Mouse (Mus musculus): ENCODE data around the gene Lurap1l.

Gene Lurap1l

DNA sequence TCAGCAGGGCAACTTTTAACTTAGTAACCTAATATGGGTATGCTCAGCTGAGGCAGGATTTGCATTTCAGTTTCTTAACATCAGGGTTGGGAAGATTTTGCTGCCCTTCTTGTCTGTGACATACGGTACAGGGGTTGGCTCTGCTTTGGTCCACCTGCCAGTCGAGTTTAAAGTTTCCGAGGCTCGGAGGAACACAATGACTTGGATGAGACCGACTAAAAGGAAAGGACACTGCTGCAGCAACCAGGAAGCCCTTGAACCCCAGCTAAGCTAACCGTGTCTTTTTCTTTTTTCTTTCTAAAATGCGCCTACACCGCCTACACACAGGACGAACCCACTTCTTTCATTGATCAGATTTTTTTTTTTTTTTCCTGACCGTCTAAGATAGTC lies at the start of gene Lurap1l:
Gene Lurap1l (plus strand): TSS at position 166 of the 390 bp plus-strand sequence.
- in situ Hi-C loops (cut with MboI; ENCODE audit: low pct_unique_long_range_greater_than_20kb in 1 of 2, low sequenced_read_pairs in 2 of 2, unreplicated experiment in 1 of 2): no loop called here

DNA sequence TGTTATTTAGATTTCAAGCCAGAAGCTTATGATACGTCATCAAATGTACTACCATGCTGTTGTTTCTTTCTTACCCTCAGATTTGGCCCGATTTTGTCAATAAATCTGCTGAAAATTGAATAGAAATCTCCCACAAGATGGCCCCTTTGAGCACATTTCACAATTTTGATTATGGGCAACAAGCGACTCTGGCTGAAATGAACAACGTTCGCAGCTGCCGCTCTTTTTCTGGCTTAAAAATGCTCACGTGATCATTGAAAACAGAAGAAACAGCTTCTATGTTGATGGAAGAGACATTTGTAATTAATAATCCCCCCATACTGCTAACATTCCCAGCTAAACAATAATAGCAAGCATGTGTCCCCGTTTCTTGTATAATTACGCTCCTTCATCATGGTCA lies 47.5 kb upstream of the Lurap1l start:
- in situ Hi-C loops (cut with MboI; ENCODE audit: low pct_unique_long_range_greater_than_20kb in 1 of 2, low sequenced_read_pairs in 2 of 2, unreplicated experiment in 1 of 2): loop anchor here (10.0 to 25.0 kb wide), 3 partner anchors 149 to 399 kb away; no protein-coding TSS in a partner anchor

DNA sequence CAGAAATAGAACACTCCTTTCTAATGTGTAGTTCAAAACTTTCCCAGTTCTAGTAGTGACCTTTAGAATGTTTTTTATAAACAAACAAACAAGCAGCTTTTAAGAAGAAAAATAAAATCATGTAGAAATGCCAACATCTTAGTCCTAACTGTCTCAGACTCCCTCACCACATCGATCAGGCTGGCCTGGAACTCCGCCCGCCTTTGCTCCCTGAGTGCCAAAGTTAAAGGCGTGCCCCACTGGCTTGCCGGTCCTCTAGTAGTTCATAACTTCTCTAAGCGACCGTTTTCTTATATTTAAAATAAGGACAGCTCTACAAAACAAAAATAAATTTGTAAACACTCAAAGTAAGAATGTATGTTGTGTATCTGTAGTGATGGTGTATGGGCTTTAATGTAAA lies 46.5 kb upstream of the Lurap1l start:
- in situ Hi-C loops (cut with MboI; ENCODE audit: low pct_unique_long_range_greater_than_20kb in 1 of 2, low sequenced_read_pairs in 2 of 2, unreplicated experiment in 1 of 2): loop anchor here (10.0 to 25.0 kb wide), 3 partner anchors 148 to 398 kb away; no protein-coding TSS in a partner anchor

DNA sequence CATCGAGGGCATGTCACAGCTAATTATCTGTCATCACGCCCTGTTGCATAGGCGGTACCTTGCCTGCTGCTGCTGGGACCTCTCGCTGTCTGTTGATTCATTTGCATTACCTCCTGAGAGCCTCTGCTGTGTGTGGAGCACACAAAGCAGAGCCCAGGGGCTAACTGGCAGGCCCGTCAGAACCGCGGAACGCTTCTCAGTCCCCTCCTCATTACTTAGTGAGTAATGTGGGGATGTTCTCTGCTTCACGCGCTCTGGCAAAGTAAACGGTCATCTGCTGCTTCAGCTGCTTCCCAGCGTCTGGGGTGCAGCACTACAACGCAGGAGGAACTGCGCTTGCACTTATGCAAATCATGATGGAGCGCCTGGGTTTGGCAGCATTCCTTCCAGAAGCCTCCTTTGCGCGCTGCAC lies 45.9 kb upstream of the Lurap1l start:
- in situ Hi-C loops (cut with MboI; ENCODE audit: low pct_unique_long_range_greater_than_20kb in 1 of 2, low sequenced_read_pairs in 2 of 2, unreplicated experiment in 1 of 2): loop anchor here (10.0 to 25.0 kb wide), 3 partner anchors 148 to 398 kb away; no protein-coding TSS in a partner anchor

DNA sequence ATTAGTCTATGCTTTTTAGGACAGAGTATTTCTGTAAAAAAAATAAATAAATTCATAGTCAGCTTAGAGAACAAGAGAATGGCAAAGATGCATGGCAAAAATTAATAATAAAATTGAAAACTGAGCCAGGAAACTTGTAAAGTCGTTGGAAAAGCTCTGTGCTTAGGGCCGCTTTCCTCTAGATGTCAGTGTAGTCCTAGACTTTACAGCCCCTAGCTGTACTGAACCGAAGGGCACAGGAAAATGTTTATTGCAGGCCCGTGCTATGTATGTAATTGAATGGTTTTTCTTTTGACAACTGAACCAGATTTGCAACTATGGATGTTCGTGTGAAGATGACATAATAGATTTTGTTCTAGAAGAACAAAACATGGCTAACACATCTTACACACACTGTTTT lies 44.4 kb upstream of the Lurap1l start:
- in situ Hi-C loops (cut with MboI; ENCODE audit: low pct_unique_long_range_greater_than_20kb in 1 of 2, low sequenced_read_pairs in 2 of 2, unreplicated experiment in 1 of 2): loop anchor here (10.0 to 25.0 kb wide), 3 partner anchors 146 to 396 kb away; no protein-coding TSS in a partner anchor

DNA sequence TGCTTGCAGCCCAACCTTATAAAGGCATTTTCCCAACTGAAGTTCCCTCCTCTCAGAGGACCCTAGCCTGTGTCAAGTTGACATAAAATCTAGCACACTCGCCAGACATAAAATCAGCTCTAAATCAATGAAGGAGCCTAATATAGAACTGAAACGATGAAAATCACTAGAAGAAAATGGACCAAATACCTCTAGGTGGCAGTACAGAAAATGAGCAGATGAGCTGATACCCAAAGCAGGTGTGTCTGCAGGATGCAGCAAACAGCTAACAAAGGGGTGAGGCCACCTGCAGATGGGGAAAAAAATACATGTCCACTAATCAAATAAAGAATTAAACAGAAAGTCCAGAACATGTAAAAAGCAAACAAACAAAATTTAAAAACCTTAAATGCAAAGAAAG lies 40.8 kb upstream of the Lurap1l start:
- in situ Hi-C loops (cut with MboI; ENCODE audit: low pct_unique_long_range_greater_than_20kb in 1 of 2, low sequenced_read_pairs in 2 of 2, unreplicated experiment in 1 of 2): loop anchor here (10.0 to 25.0 kb wide), 3 partner anchors 143 to 393 kb away; no protein-coding TSS in a partner anchor

DNA sequence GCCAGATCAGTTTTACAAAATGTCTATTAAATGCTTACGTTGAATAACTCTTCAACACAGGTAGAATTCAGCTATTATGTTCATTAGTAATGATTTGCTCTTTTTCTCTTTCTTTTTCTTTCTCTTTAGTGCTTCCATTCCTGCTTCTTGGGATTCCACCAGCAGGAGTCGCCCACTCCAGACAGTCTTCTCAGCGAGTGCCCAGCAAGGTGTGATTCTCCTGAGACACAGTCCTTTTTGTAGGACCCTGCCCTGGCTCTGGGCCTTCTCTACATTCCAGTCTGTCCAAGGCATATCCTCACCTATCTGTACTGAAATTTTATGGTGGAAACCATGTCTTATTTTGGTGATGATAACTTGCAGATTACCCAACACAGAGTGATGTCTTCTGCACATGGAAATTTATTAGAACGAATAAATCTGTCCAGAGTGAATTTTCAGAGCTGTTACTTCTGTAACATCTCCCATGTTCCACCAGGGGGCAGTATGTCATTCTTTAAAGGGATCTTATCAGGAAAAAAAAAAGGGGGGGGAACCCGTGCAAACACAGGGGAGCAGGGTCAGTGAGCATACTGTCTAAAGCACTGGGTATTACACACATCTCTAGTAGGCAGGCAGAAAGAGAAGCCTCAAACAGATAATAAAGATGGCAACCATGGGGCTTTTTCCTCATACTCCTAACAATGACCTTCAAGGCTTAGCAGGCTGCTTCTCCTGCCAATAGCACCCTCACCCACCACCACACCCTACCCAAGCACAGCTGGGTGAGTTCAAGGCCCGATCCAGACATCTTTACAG lies 37.4 kb upstream of the Lurap1l start:
- in situ Hi-C loops (cut with MboI; ENCODE audit: low pct_unique_long_range_greater_than_20kb in 1 of 2, low sequenced_read_pairs in 2 of 2, unreplicated experiment in 1 of 2): loop anchor here (25.0 kb wide), 2 partner anchors 139 to 389 kb away; no protein-coding TSS in a partner anchor

DNA sequence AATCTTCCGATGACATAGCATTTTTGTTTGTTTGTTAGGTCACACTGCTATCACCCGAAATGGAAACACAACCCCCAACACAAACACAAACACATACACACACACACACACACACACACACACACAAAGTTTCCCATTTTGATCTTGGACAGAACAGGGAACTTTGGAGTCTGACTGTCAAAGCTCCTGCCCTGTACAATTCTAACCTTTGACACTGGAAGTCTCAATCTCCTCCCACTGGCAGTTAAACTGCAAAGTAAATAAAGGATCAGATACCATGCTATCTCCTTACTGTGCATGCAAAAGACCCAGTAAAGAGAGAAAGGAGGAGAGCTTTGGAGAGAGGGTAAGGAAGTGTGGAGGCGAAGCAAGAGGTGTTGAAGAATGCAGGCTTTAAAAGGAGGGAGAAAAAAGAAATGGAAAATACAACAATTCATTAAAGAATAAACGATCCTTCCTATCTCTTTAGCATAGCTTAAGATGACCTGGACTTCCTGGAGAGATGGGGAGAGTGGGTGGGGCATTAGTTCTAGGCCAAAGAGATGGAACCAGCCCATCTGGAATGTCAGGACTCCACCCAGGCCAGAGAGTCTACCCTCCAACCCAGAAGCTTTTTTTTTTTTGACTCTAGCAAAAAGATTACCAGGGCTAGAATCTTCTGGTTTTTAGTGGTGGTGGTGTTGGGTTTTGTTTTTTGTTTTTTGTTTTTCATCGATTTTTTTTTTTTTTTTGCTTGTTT lies 36.2 kb upstream of the Lurap1l start:
- in situ Hi-C loops (cut with MboI; ENCODE audit: low pct_unique_long_range_greater_than_20kb in 1 of 2, low sequenced_read_pairs in 2 of 2, unreplicated experiment in 1 of 2): loop anchor here (25.0 kb wide), 2 partner anchors 138 to 388 kb away; no protein-coding TSS in a partner anchor

DNA sequence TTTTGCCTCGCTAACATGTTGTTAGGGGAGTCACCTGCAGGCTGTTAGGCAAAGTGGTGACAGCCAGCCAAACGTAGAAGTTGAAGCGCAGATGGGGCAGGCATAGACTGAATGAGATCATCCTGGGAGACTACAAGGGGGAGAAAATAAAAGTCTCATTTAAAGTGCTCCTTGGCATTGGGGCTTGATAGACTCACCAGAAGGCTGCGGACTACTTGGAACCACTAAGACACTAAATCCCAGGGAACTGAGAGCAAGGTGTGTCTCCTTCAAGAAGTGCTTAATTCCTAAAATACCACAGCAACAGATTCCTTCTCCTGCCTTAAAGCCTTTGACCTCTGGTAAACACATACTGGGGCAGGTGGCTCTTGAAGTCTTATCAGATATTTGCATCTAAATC lies 35.4 kb upstream of the Lurap1l start:
- in situ Hi-C loops (cut with MboI; ENCODE audit: low pct_unique_long_range_greater_than_20kb in 1 of 2, low sequenced_read_pairs in 2 of 2, unreplicated experiment in 1 of 2): no loop called here

DNA sequence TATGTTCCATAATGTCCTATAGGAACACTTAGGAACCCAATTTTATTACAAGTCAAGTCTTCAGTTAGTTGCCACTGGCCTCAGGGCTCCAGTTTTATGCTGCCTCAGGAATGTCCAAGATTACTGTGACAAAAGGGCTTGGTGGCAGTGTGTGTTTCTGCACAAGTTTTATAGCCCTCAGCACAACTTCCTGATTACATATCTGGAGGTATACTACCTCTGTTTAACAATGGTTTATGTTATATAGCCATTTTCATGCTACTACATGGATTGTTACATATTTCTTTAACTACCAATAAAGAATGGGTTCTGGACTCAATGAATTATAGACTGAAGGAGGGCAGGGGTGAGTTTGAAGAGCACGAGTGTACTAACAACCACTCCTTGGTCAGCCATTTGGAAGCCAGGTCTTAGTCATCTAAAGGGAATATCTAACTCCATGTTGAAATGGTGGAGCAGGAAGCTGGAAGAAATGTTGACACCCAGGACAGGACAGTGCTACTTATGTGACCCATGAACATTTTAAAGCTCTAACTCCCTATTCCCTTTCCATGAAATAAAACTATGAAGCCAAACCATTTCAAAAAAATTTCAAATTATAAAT lies 28.3 kb upstream of the Lurap1l start:
- in situ Hi-C loops (cut with MboI; ENCODE audit: low pct_unique_long_range_greater_than_20kb in 1 of 2, low sequenced_read_pairs in 2 of 2, unreplicated experiment in 1 of 2): no loop called here

DNA sequence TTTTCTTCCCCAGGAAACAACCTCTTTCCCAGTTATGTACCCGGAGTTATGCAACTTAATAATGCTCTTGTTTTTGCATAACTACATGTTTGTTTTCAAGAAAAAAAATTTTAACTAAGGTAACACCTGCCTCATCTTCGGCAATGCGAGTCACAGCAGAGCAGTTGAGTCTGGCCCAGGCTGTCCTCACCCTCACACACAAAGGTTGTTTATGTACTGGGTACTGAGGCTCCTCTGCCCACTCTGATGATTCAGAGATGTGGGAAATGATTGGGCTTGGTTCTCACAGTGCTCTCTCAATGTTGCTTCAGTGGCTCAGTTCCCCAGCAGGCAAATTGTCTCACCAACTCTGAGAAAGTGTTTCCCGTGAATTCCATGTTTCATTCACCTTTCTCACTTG lies 23.8 kb upstream of the Lurap1l start:
- in situ Hi-C loops (cut with MboI; ENCODE audit: low pct_unique_long_range_greater_than_20kb in 1 of 2, low sequenced_read_pairs in 2 of 2, unreplicated experiment in 1 of 2): no loop called here

DNA sequence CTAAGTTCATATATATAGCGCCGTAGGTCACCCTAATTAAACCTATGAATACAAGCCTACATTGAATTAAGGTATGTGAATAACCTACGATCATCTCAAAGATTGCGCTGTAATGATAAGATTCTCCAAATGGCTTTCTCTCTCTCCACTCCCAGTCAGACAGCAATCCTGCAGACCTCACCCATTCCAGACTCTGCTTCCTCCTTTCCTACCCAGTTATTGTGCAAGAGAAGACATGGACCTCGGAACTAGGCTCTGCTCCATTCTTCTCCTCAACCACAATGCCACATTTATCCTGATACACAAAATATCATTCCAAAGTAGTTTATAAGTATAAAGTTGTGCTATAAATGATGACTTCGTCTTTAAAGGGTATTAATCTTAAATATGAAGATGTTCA lies 19.4 kb upstream of the Lurap1l start:
- in situ Hi-C loops (cut with MboI; ENCODE audit: low pct_unique_long_range_greater_than_20kb in 1 of 2, low sequenced_read_pairs in 2 of 2, unreplicated experiment in 1 of 2): no loop called here

DNA sequence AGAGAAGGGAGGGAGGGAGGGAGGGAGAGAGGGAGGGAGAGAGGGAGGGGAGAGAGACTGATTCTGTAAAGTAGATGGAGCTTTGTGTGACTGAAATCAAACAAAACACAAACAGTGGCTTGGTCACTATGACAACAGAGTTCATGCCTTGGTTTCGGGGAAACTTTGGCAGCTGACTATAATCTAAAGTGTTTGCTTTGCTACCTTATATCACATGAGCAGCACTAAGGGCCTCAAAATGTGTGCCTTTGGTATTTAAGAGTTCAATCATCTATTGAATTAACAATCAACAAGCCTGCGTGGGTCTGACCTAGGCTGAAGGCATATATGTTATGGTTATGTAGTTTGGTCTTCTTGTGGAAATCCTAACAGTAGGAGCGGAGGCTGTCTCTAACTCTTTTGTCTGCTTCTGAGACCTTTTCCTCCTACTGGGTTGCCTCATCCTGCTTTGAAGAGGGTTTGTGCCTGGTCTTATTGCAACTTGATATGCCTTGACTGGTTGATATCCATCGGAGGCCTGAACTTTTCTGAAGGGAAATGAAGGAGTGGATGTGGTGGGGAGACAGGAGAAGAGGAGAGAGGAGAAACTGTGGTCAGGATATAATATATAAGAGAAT lies 15.1 kb upstream of the Lurap1l start:
- in situ Hi-C loops (cut with MboI; ENCODE audit: low pct_unique_long_range_greater_than_20kb in 1 of 2, low sequenced_read_pairs in 2 of 2, unreplicated experiment in 1 of 2): no loop called here

DNA sequence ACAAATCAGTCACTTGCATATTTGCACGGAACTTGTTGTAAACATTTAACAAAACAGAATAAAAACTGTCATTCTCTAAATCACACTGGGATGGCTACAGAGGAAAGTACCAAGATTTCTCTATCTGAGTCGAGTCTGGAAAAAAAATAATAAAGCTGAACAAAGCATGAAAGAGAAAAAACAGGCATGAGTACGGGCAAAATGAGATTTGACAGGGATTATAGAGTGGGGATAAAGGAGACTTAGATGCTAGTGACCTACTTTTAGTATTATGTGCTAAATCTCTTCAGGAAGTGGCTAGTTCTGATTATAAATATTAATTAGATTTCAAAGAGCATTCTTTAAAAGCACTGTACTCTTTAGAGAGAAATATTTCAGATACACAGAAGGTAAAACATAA lies 3.7 kb upstream of the Lurap1l start:
- in situ Hi-C loops (cut with MboI; ENCODE audit: low pct_unique_long_range_greater_than_20kb in 1 of 2, low sequenced_read_pairs in 2 of 2, unreplicated experiment in 1 of 2): no loop called here

DNA sequence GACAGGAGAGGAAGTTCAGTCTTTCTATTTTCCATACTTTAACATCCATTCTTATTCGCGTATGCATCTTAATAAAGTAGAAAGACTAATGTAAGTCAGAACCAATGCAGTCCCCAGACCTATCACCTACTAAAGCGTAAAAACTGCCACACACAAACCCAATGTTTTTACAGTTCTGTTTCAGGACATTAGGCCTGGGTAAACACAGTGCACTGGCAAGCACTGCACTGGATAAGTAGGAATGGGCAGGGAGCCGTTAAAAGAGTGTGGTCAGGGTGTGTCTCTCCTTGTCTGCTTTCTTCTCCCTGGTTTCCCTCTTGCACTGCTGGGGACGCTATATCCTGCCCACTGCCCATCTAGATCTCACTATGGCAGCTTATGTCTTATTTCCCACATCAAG lies 2.5 kb upstream of the Lurap1l start:
- in situ Hi-C loops (cut with MboI; ENCODE audit: low pct_unique_long_range_greater_than_20kb in 1 of 2, low sequenced_read_pairs in 2 of 2, unreplicated experiment in 1 of 2): no loop called here

DNA sequence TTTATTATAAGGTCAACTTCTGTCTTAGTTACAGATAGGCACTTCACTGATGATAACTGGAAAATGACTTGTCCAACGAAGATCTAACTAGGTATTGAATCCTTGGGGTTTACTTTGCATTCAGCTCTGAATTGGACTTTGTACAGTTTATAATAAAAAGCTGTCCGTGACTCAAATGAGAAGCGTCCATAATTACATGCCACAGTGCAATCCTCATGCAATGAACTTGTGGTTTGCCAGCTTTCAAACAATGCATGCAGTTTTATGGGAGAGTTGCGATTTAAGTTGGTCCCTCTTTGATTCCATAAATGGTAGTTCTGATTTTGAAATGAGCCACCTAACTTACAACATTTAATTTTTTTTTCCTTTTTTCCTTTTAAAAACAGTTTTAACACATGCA lies 1.5 kb upstream of the Lurap1l start:
- in situ Hi-C loops (cut with MboI; ENCODE audit: low pct_unique_long_range_greater_than_20kb in 1 of 2, low sequenced_read_pairs in 2 of 2, unreplicated experiment in 1 of 2): no loop called here

DNA sequence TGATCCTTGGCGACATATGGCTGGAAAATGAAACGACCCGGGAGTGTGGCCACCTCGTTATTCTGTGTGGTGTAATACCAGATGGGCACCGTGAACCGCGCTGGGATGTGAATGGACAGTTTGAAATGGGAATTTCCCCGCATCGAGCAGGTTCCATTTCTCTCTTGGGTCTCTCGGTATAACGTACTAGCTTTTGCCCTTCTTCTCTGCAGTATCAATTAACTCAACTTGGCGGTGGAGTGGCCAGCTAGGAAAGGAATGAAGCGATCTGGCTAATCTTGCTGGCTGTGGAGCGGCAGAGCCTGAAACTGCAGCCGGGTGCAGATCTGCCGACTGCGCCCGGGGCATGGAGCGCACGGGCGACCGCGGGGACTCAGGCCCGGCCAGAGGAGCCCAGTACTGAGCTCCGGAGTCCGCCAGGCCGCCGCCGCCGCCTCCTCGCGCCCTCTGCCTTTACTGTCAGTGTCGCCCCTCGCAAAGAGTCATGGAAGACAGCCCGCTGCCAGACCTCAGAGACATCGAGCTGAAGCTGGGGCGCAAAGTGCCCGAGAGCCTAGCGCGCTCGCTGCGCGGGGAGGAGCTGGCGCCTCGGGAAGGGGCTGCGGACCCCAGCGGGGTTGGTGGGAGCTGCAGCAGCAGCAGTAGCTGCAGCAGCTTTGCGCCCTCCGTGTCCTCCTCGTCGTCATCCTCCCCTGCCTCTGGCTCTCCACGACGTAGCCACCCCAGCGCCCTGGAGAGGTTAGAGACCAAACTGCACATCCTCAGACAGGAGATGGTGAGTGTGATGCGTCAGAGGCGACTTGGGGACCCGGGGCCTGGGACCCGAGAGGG lies 640 bp downstream of the Lurap1l start:
- in situ Hi-C loops (cut with MboI; ENCODE audit: low pct_unique_long_range_greater_than_20kb in 1 of 2, low sequenced_read_pairs in 2 of 2, unreplicated experiment in 1 of 2): no loop called here
